Mouse (Mus musculus) neural tube, embryonic 15.5 days (tissue): ENCODE data around the gene P4hb. TPM values are rescaled to one million over a fixed set of nuclear protein-coding genes. Genes with fewer than 3 reads are reported as not detected.

ENCODE experiments used
- ATAC-seq: fragments of 200-750 bp; cut with Nextera tagmentation; 2 replicates; pipeline ENCODE4 v1.8.0; 2017; ENCODE audit warnings: mild to moderate bottlenecking, moderate TSS enrichment, moderate library complexity; ENCODE audit not compliant: low FRiP score
- H3K27ac ChIP-seq: fragments of 300-500 bp; sonication (generic); replicated peaks from 2 replicates; pipeline ENCODE4 v1.5.1; 2015; ENCODE audit warnings: mild to moderate bottlenecking, inconsistent platforms
- H3K27me3 ChIP-seq: fragments of 300-500 bp; sonication (generic); replicated peaks from 2 replicates; pipeline ENCODE4 v1.6.1; 2015; ENCODE audit warnings: inconsistent platforms
- H3K36me3 ChIP-seq: fragments of 300-500 bp; sonication (generic); 2 replicates; pipeline ENCODE4 v1.6.1; 2015; ENCODE audit warnings: inconsistent platforms
- H3K4me1 ChIP-seq: fragments of 300-500 bp; sonication (generic); 2 replicates; pipeline ENCODE4 v1.6.1; 2015; ENCODE audit warnings: inconsistent platforms
- H3K4me2 ChIP-seq: fragments of 300-500 bp; sonication (generic); 2 replicates; pipeline ENCODE4 v1.6.1; 2015; ENCODE audit warnings: inconsistent platforms, mild to moderate bottlenecking, moderate library complexity
- H3K4me3 ChIP-seq: fragments of 300-500 bp; sonication (generic); replicated peaks from 2 replicates; pipeline ENCODE4 v1.5.1; 2015; ENCODE audit warnings: mild to moderate bottlenecking, inconsistent platforms
- H3K9ac ChIP-seq: fragments of 300-500 bp; sonication (generic); replicated peaks from 2 replicates; pipeline ENCODE4 v1.6.1; 2015; ENCODE audit warnings: mild to moderate bottlenecking, inconsistent platforms
- H3K9me3 ChIP-seq: fragments of 300-500 bp; sonication (generic); replicated peaks from 2 replicates; pipeline ENCODE4 v1.6.1; 2016; ENCODE audit warnings: inconsistent platforms
- WGBS: fragments of 180-500 bp; shearing (Covaris S2); methylation state at CpG from one replicate; pipeline ENCODE4 v1.1.7; 2015; ENCODE audit warnings: mixed read lengths; 5-methylcytosine and 5-hydroxymethylcytosine counted together
- polyA plus RNA-seq: library from polyadenylated mRNA; unstranded; fragments of >200 nt; fragmentation: Nextera tagmentation; extraction: Ambion mirVana; gene quantifications from 2 replicates; pipeline ENCODE4 v1.2.1, GENCODE M21; 2015

P4hb gene
- polyA plus RNA-seq, 1 experiment from 2014 or later = 282 TPM

GRCm38 (mm10) chr11:120612763-120613162, 39.7 kb upstream of the P4hb start:
- no peak overlapping the region for H3K27ac ChIP-seq
- H3K36me3 ChIP-seq = peaks cover 49% of the 10 kb centered on the region
- no peak for ATAC-seq
- H3K9ac ChIP-seq = no peak overlapping the region
- no peak overlapping the region for H3K4me3 ChIP-seq
- peaks cover 3% of the 10 kb centered on the region; the same call in 1 of the 2 replicates for H3K27me3 ChIP-seq
- H3K4me1 ChIP-seq = peaks cover 35% of the 10 kb centered on the region
- no peaks in the 10 kb centered on the region for H3K9me3 ChIP-seq
- no peak overlapping the region for H3K4me2 ChIP-seq
- WGBS = 54% methylated on average over 6 of the region's 6 CpGs

- Histone ChIP-seq H3K9ac (no peak overlapping the region), H3K9me3 (no peaks in the 10 kb centered on the region), H3K4me1 (peaks cover 20% of the 10 kb centered on the region), H3K27ac (no peak overlapping the region), H3K36me3 (peaks cover 62% of the 10 kb centered on the region), H3K4me2 (no peak overlapping the region), H3K4me3 (no peak overlapping the region), H3K27me3 (peaks cover 3% of the 10 kb centered on the region; the same call in 1 of the 2 replicates)
- no peak for ATAC-seq
- WGBS = 81% methylated on average over 9 of the region's 9 CpGs
Observed at GRCm38 (mm10) chr11:120610477-120611046, 37.5 kb upstream of the P4hb start.

GRCm38 (mm10) chr11:120609250-120609649, 36.2 kb upstream of the P4hb start:
- Histone ChIP-seq H3K36me3 (peaks cover 71% of the 10 kb centered on the region), H3K4me2 (0 out of 2 replicates have a peak overlapping the region, but pooled peaks have one; percentile 56), H3K4me1 (peaks cover 12% of the 10 kb centered on the region), H3K4me3 (no peak overlapping the region), H3K27me3 (peaks cover 3% of the 10 kb centered on the region; the same call in 1 of the 2 replicates), H3K9ac (no peak overlapping the region), H3K27ac (no peak overlapping the region), H3K9me3 (no peaks in the 10 kb centered on the region)
- 36% methylated on average over 8 of the region's 8 CpGs for WGBS
- ATAC-seq = no peak

- H3K4me3 ChIP-seq = peak within 1 kb of the TSS; percentile 24
- H3K9ac ChIP-seq = peak within 1 kb of the TSS; percentile 42; the same call in 1 of the 2 replicates
- H3K9me3 ChIP-seq = no peaks in the 10 kb centered on the region
- ATAC-seq = no peak
- H3K27ac ChIP-seq = no peak within 1 kb of the TSS
- 5% methylated on average over 45 of the region's 45 CpGs for WGBS
- peak within 1 kb of the TSS; percentile 56 for H3K4me2 ChIP-seq
- peaks cover 12% of the 10 kb centered on the region for H3K4me1 ChIP-seq
- H3K27me3 ChIP-seq = peaks cover 3% of the 10 kb centered on the region; the same call in 1 of the 2 replicates
- peaks cover 71% of the 10 kb centered on the region for H3K36me3 ChIP-seq
Observed at GRCm38 (mm10) chr11:120608241-120609034, 35.4 kb upstream of the P4hb start, which contains the start of gene Npb. Npb (plus strand) TSS chr11:120608477.

- H3K4me3 ChIP-seq = no peak overlapping the region
- H3K27me3 ChIP-seq = peaks cover 3% of the 10 kb centered on the region; the same call in 1 of the 2 replicates
- no peak for ATAC-seq
- no peak overlapping the region for H3K9ac ChIP-seq
- H3K27ac ChIP-seq = no peak overlapping the region
- WGBS = 75% methylated on average over 4 of the region's 4 CpGs
- H3K9me3 ChIP-seq = no peaks in the 10 kb centered on the region
- peaks cover 70% of the 10 kb centered on the region for H3K36me3 ChIP-seq
- no peak overlapping the region for H3K4me2 ChIP-seq
- H3K4me1 ChIP-seq = peaks cover 12% of the 10 kb centered on the region
Observed at GRCm38 (mm10) chr11:120606764-120607163, 33.7 kb upstream of the P4hb start.

GRCm38 (mm10) chr11:120605667-120606066, 32.6 kb upstream of the P4hb start:
- peaks cover 12% of the 10 kb centered on the region for H3K4me1 ChIP-seq
- 92% methylated on average over 7 of the region's 7 CpGs for WGBS
- H3K4me2 ChIP-seq = no peak overlapping the region
- no peak overlapping the region for H3K4me3 ChIP-seq
- peaks cover 65% of the 10 kb centered on the region for H3K36me3 ChIP-seq
- ATAC-seq = no peak
- H3K27ac ChIP-seq = no peak overlapping the region
- no peak overlapping the region for H3K9ac ChIP-seq
- H3K9me3 ChIP-seq = no peaks in the 10 kb centered on the region
- peaks cover 3% of the 10 kb centered on the region; the same call in 1 of the 2 replicates for H3K27me3 ChIP-seq

GRCm38 (mm10) chr11:120603545-120603944, 30.5 kb upstream of the P4hb start:
- 90% methylated on average over 2 of the region's 2 CpGs for WGBS
- Histone ChIP-seq H3K27ac (no peak overlapping the region), H3K4me3 (no peak overlapping the region), H3K9ac (no peak overlapping the region), H3K9me3 (no peaks in the 10 kb centered on the region), H3K4me1 (peaks cover 16% of the 10 kb centered on the region), H3K36me3 (peaks cover 58% of the 10 kb centered on the region), H3K27me3 (no peaks in the 10 kb centered on the region), H3K4me2 (no peak overlapping the region)
- no peak for ATAC-seq

- H3K9ac ChIP-seq = no peak overlapping the region
- 99% methylated on average over 3 of the region's 3 CpGs for WGBS
- peaks cover 56% of the 10 kb centered on the region for H3K36me3 ChIP-seq
- H3K27me3 ChIP-seq = no peaks in the 10 kb centered on the region
- H3K4me1 ChIP-seq = peaks cover 28% of the 10 kb centered on the region
- ATAC-seq = no peak
- H3K27ac ChIP-seq = no peak overlapping the region
- H3K4me3 ChIP-seq = no peak overlapping the region
- H3K9me3 ChIP-seq = no peaks in the 10 kb centered on the region
- H3K4me2 ChIP-seq = no peak overlapping the region
Observed at GRCm38 (mm10) chr11:120600716-120601115, 27.7 kb upstream of the P4hb start.

GRCm38 (mm10) chr11:120598990-120599549, 26.0 kb upstream of the P4hb start:
- ATAC-seq = no peak
- no peaks in the 10 kb centered on the region for H3K9me3 ChIP-seq
- WGBS = 51% methylated on average over 17 of the region's 17 CpGs

GRCm38 (mm10) chr11:120598283-120598989, 25.4 kb upstream of the P4hb start, which contains the start of the genes Alyref and Anapc11:
Alyref (minus strand) TSS chr11:120598365.
Anapc11 (plus strand) TSS chr11:120598421.
- peak; percentile 97 for ATAC-seq

More at GRCm38 (mm10) chr11:120598990-120599549, 26.0 kb upstream of the P4hb start:
- Histone ChIP-seq H3K4me3 (peak overlapping the region; percentile 97), H3K4me2 (peak overlapping the region; percentile 74), H3K36me3 (peaks cover 54% of the 10 kb centered on the region), H3K27me3 (no peaks in the 10 kb centered on the region), H3K9ac (peak overlapping the region; percentile 96), H3K27ac (peak overlapping the region; percentile 90), H3K4me1 (peaks cover 28% of the 10 kb centered on the region)

More at GRCm38 (mm10) chr11:120598283-120598989, 25.4 kb upstream of the P4hb start, which contains the start of the genes Alyref and Anapc11:
- Histone ChIP-seq H3K27ac (peak within 1 kb of the TSS; percentile 90), H3K4me3 (peak within 1 kb of the TSS; percentile 97), H3K4me1 (peaks cover 30% of the 10 kb centered on the region), H3K4me2 (peak within 1 kb of the TSS; percentile 95), H3K27me3 (no peaks in the 10 kb centered on the region), H3K36me3 (peaks cover 55% of the 10 kb centered on the region), H3K9ac (peak within 1 kb of the TSS; percentile 96), H3K9me3 (no peaks in the 10 kb centered on the region)
- under 1% methylated on average over 88 of the region's 88 CpGs for WGBS
